Mouse (Mus musculus): ENCODE data around the gene Mfap1a.
"Not testable (repeated sequence)": the region's sequence is repeated elsewhere in the genome, so short reads cannot be mapped to it uniquely, and the experiment has no call there.

GRCm38 (mm10) chr2:121501550-121501949, 4.9 kb downstream of the Mfap1a start:
- TF ChIP-seq CTCF (conservative IDR thresholded peaks at IDR 0.05; ENCODE audit: low read length); NANOG (IDR thresholded peaks at IDR 0.05; ENCODE audit: borderline replicate concordance, low read length); POU5F1 (IDR thresholded peaks at IDR 0.05; ENCODE audit: borderline replicate concordance, low read length): not testable (repeated sequence)

Measured in E14TG2a.4 (cell line).